Mouse (Mus musculus): ENCODE data around the gene Serpina3k.

GRCm38 (mm10) chr12:104293963-104294362 lies 44.3 kb upstream of the Serpina3k start:
- TF ChIP-seq CTCF (IDR thresholded peaks at IDR 0.05; ENCODE audit: borderline replicate concordance, extremely low read depth, insufficient read depth, insufficient read length) = no peak
- no peak for TF ChIP-seq POLR2A (IDR thresholded peaks at IDR 0.05; ENCODE audit: borderline replicate concordance, extremely low read depth, insufficient read depth, insufficient read length, poor library complexity, severe bottlenecking)
